Mouse (Mus musculus) cortical plate, adult 2 months (tissue): ENCODE measurements around the gene Dchs1.

ENCODE experiments used
- CTCF ChIP-seq: fragments of 200-500 bp; IDR thresholded peaks from 2 replicates; pipeline ENCODE4 v1.5.1; 2011; ENCODE audit warnings: mild to moderate bottlenecking, control low read depth, low read length; ENCODE audit not compliant: insufficient read depth; ENCODE audit errors: extremely low read depth
- POLR2A ChIP-seq: fragments of 200-500 bp; IDR thresholded peaks from 2 replicates; pipeline ENCODE4 v1.6.1; 2011; ENCODE audit warnings: mild to moderate bottlenecking, low read length, control low read depth; ENCODE audit not compliant: insufficient read depth; ENCODE audit errors: extremely low read depth

DNA sequence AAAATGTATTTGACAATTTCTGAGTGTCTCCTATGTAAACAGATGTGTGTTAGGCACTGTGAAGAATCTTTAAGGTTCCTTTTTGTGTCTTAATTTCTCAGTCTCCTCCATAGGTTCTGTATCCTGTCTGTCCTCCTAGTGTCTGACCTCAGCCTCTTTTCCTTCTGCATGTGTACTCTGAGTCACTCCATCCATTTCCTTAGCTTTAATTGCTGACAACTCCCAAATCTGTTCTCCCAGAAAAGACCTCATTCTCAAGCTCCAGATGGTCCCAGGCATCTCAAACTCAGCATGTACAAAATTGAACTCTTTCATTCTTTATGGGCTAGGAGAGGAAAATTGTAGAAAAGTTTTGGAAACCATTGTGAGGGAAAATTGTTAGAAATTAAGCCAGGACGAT, 15.3 kb upstream of the Dchs1 start:
- TF ChIP-seq POLR2A = no peak
- TF ChIP-seq CTCF = no peak
